Mouse (Mus musculus) right cerebral cortex, postnatal 36 days (tissue): ENCODE results near the gene Rita1.
A peak's percentile ranks its signal among the peaks of the same experiment; 100 is the strongest.

ENCODE experiments used
- DNase-seq, 2 experiments: peaks; one replicate each; pipeline ENCODE4 v3.0.0; 2022; ENCODE audit warnings: low spot score in 2 of 2, mixed read lengths in 1 of 2

Gene Rita1

GRCm38 (mm10) chr5:120600946-120601668 lies 11.3 kb downstream of the Rita1 start:
- no peak for DNase-seq

GRCm38 (mm10) chr5:120599625-120600024 lies 12.8 kb downstream of the Rita1 start:
- no peak for DNase-seq

- DNase-seq = no peak
Observed at GRCm38 (mm10) chr5:120594485-120594884, 17.9 kb downstream of the Rita1 start.

- DNase-seq = no peak
Observed at GRCm38 (mm10) chr5:120592141-120592540, 20.2 kb downstream of the Rita1 start.

GRCm38 (mm10) chr5:120590356-120591010 lies 21.9 kb downstream of the Rita1 start:
- DNase-seq = no peak

- peak; percentile 98 to 99 for DNase-seq
Observed at GRCm38 (mm10) chr5:120588569-120589094, 23.8 kb downstream of the Rita1 start, which contains the start of the genes Tpcn1 and Iqcd. Gene Tpcn1 (minus strand): TSS chr5:120588673. Gene Iqcd (plus strand): TSS chr5:120589016.

- no peak for DNase-seq
Observed at GRCm38 (mm10) chr5:120587940-120588568, 24.3 kb downstream of the Rita1 start.

- no peak for DNase-seq
Observed at GRCm38 (mm10) chr5:120587616-120587926, 24.8 kb downstream of the Rita1 start.

GRCm38 (mm10) chr5:120586741-120587615 lies 25.4 kb downstream of the Rita1 start:
- peak in 1 of 2 experiments; percentile 63 for DNase-seq

GRCm38 (mm10) chr5:120584968-120585367 lies 27.4 kb downstream of the Rita1 start:
- DNase-seq = no peak

- no peak for DNase-seq
Observed at GRCm38 (mm10) chr5:120583511-120583910, 28.9 kb downstream of the Rita1 start.

- DNase-seq = no peak
Observed at GRCm38 (mm10) chr5:120582002-120582401, 30.4 kb downstream of the Rita1 start.

GRCm38 (mm10) chr5:120579898-120580626 lies 32.3 kb downstream of the Rita1 start:
- DNase-seq = no peak

GRCm38 (mm10) chr5:120579211-120579897 lies 33.0 kb downstream of the Rita1 start:
- DNase-seq = no peak

- DNase-seq = no peak
Observed at GRCm38 (mm10) chr5:120578504-120579081, 33.8 kb downstream of the Rita1 start.

GRCm38 (mm10) chr5:120577935-120578441 lies 34.4 kb downstream of the Rita1 start:
- DNase-seq = no peak

GRCm38 (mm10) chr5:120576781-120577301 lies 35.5 kb downstream of the Rita1 start:
- no peak for DNase-seq

GRCm38 (mm10) chr5:120574469-120575063 lies 37.8 kb downstream of the Rita1 start:
- DNase-seq = no peak
